Mouse (Mus musculus): Measurements from ENCODE around the gene Apobec3. TPM values are rescaled to one million over a fixed set of nuclear protein-coding genes. Genes with fewer than 3 reads are reported as not detected.

Apobec3 gene
- polyA plus RNA-seq, 1 experiment from 2014 or later = 16.2 TPM

DNA sequence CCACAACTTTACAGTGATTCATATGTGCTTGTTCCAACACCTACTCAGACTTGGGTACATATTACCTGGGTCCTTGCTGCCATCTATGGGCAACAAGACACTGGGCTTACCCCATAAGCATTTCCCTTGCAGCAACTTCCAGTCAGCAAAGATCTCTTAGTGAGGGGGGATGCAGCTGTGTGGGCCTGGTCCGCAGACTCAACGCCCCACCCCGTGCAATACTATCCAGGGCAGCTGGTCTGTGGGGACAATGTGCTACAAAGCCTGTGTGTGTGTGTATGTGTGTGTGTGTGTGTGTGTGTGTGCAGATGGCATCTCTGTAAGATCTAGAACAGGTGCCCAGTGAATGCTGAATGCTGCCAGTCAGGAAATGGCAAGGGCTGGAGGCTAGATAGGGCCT is 22.9 kb downstream of the Apobec3 start:
- 77% methylated on average over 3 of the region's 3 CpGs for WGBS
- Histone ChIP-seq H3K27me3 (replicated peaks; ENCODE audit: control insufficient read depth, insufficient read depth, low read length) (no peaks in the 10 kb centered on the region), H3K4me2 (ENCODE audit: low read depth, low read length) (no peak overlapping the region), H3K36me3 (ENCODE audit: control insufficient read depth, insufficient read depth, low read length) (no peaks in the 10 kb centered on the region), H3K27ac (ENCODE audit: low read length) (no peak overlapping the region), H3K4me1 (ENCODE audit: control insufficient read depth, insufficient read depth, low read length) (no peaks in the 10 kb centered on the region), H3K4me3 (ENCODE audit: low read length) (no peak overlapping the region), H3K9me3 (ENCODE audit: control insufficient read depth, low read length) (no peaks in the 10 kb centered on the region), H3K9ac (ENCODE audit: low read depth, low read length) (no peak overlapping the region)
- ATAC-seq = no peak

DNA sequence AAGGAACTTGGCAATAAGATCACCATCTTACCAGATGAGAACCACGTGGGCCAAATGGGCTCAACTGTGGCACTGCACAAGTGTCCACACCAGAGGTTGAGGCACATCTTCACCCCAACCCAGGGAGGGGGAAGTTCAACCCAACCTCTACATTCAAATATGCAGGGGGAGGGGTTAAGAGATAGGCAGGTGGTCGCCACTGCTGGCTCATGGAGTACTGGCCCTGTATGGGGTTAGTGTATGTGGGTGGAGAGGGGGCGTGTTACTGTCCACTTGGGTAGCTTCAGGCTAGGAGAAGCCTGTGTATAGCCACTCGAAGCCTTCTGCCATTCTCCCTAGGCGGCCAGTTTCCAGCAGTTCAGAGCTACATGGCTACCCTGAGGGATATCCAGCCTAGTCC is 24.7 kb downstream of the Apobec3 start:
- H3K4me2 ChIP-seq (ENCODE audit: low read depth, low read length) = no peak overlapping the region
- no peaks in the 10 kb centered on the region for H3K4me1 ChIP-seq (ENCODE audit: control insufficient read depth, insufficient read depth, low read length)
- whole genome bisulfite sequencing = 72% methylated on average over 5 of the region's 5 CpGs
- ATAC-seq = no peak
- no peaks in the 10 kb centered on the region for H3K36me3 ChIP-seq (ENCODE audit: control insufficient read depth, insufficient read depth, low read length)
- no peak overlapping the region for H3K9ac ChIP-seq (ENCODE audit: low read depth, low read length)
- H3K4me3 ChIP-seq (ENCODE audit: low read length) = no peak overlapping the region
- H3K27me3 ChIP-seq (replicated peaks; ENCODE audit: control insufficient read depth, insufficient read depth, low read length) = no peaks in the 10 kb centered on the region
- H3K9me3 ChIP-seq (ENCODE audit: control insufficient read depth, low read length) = no peaks in the 10 kb centered on the region
- H3K27ac ChIP-seq (ENCODE audit: low read length) = no peak overlapping the region

DNA sequence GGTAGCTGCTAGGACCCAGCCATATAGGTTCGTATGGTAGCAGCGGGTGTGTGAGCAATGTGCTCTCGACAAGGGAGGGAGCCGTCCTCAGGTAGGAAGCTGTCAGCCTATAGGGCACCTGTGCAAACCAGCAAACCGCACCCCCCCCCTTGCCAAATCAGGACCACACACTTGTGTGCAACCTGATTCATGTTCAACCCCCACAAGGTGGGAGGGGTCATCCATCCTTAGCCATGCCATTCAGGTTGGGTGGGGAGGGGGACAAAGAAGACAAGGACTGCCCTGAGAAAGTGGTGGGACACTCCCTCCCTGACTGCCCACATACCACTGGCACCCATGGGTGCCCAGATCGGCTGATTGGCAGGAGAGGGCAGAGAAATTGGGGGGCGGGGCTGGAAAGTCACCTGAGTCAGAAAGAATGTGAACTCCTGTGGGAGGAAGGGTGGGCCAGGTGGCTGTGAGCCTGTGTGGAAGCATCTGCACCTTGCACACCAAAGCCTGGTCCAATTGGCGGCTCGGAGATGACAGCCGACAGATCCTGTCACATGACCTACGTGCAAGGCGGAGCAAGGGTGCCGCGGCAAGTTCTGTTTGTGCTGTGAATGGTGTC is 25.8 kb downstream of the Apobec3 start:
- no peak overlapping the region for H3K4me3 ChIP-seq (ENCODE audit: low read length)
- H3K4me2 ChIP-seq (ENCODE audit: low read depth, low read length) = no peak overlapping the region
- H3K9me3 ChIP-seq (ENCODE audit: control insufficient read depth, low read length) = no peaks in the 10 kb centered on the region; the same call in 1 of the 2 replicates
- ATAC-seq = no peak
- no peaks in the 10 kb centered on the region for H3K27me3 ChIP-seq (replicated peaks; ENCODE audit: control insufficient read depth, insufficient read depth, low read length)
- no peak overlapping the region for H3K9ac ChIP-seq (ENCODE audit: low read depth, low read length)
- H3K36me3 ChIP-seq (ENCODE audit: control insufficient read depth, insufficient read depth, low read length) = 0 out of 2 replicates have a peak, but pooled peaks cover 3% of the 10 kb centered on the region
- H3K4me1 ChIP-seq (ENCODE audit: control insufficient read depth, insufficient read depth, low read length) = no peaks in the 10 kb centered on the region
- no peak overlapping the region for H3K27ac ChIP-seq (ENCODE audit: low read length)
- 90% methylated on average over 14 of the region's 14 CpGs for WGBS

DNA sequence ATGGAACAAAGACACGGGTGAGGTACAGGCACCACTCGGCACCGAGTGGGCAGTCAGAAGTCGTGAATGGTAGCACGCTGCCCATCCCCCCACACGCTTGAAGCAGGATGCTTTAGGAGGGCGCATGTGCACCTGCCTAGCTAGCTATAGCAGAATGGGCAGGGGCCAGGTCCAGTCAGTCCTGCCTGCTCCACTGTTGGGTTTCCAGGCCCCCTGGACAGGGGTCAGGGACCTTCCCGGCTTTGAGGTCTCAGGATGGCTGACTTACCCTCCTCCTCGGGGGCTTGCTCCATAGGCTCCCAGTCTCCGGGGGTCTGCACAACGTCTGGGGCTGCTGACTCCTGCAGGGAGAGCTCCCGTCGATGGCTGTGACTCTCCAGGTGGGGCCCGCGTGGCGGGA is 27.0 kb downstream of the Apobec3 start:
- 82% methylated on average over 16 of the region's 16 CpGs for WGBS

DNA sequence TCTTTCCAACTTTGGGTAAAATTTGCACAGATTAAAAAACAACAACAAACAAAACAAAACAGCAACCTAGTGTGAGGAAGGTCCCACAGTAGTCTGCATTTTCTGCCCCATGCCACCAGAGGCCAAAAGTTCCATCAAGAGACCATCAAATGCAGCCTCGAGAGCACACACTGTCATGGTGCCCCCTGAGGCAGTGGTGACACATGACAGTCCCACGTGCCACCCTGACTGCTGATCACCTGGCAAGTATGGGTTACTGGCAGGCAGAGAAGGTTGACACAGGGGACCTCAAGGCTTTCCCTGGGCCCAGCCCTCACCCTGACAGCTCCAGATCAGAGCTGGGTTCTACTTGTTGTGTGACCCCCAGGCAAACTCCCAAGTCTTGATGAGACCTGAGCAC is 28.3 kb downstream of the Apobec3 start:
- no peak overlapping the region for H3K4me3 ChIP-seq (ENCODE audit: low read length)
- WGBS = 73% methylated on average over 2 of the region's 2 CpGs
- no peak for ATAC-seq

More for the DNA sequence above, 27.0 kb downstream of the Apobec3 start:
- Histone ChIP-seq H3K9ac (ENCODE audit: low read depth, low read length) (no peak overlapping the region), H3K36me3 (ENCODE audit: control insufficient read depth, insufficient read depth, low read length) (0 out of 2 replicates have a peak, but pooled peaks cover 3% of the 10 kb centered on the region), H3K27me3 (replicated peaks; ENCODE audit: control insufficient read depth, insufficient read depth, low read length) (no peaks in the 10 kb centered on the region), H3K4me1 (ENCODE audit: control insufficient read depth, insufficient read depth, low read length) (no peaks in the 10 kb centered on the region), H3K4me3 (ENCODE audit: low read length) (no peak overlapping the region), H3K4me2 (ENCODE audit: low read depth, low read length) (no peak overlapping the region), H3K9me3 (ENCODE audit: control insufficient read depth, low read length) (no peaks in the 10 kb centered on the region; the same call in 1 of the 2 replicates), H3K27ac (ENCODE audit: low read length) (no peak overlapping the region)
- ATAC-seq = no peak

DNA sequence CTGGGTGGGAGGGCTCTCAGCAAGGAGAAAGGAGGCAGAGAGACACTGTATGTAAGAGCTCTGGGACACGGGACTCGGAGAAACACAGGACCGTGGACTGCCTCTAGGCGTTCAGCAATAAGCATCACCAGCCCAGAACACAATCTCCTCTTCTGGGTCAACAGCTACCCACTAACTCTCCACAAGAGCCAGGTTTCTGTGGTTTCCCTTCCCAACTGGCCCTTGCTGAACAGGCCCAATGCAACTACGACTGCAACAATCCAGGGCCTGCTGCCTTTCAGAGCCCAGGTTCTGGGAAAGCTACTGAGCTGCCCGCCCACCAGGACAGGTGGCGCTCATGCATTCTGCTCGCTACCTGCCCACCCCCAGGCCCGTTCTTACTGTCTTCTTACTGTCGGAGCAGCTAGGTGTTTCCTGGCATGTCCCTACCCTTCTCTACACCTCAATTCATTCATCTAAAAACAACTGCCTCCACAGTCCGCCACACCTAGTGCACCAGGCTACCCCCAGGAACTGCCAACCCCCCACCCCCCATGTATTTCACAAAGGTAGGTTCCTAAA is 35.5 kb downstream of the Apobec3 start:
- H3K9ac ChIP-seq (ENCODE audit: low read depth, low read length) = peak overlapping the region; percentile 71
- no peak for ATAC-seq
- peak overlapping the region; percentile 77 for H3K4me2 ChIP-seq (ENCODE audit: low read depth, low read length)
- no peak overlapping the region for H3K27ac ChIP-seq (ENCODE audit: low read length)
- H3K4me3 ChIP-seq (ENCODE audit: low read length) = peak overlapping the region; percentile 67; the same call in 1 of the 2 replicates
- WGBS = 78% methylated on average over 11 of the region's 11 CpGs
- H3K4me1 ChIP-seq (ENCODE audit: control insufficient read depth, insufficient read depth, low read length) = peaks cover 12% of the 10 kb centered on the region
- no peaks in the 10 kb centered on the region for H3K27me3 ChIP-seq (replicated peaks; ENCODE audit: control insufficient read depth, insufficient read depth, low read length)
- no peaks in the 10 kb centered on the region; the same call in 1 of the 2 replicates for H3K9me3 ChIP-seq (ENCODE audit: control insufficient read depth, low read length)
- 0 out of 2 replicates have a peak, but pooled peaks cover 2% of the 10 kb centered on the region for H3K36me3 ChIP-seq (ENCODE audit: control insufficient read depth, insufficient read depth, low read length)

More for the DNA sequence above, 28.3 kb downstream of the Apobec3 start:
- H3K36me3 ChIP-seq (ENCODE audit: control insufficient read depth, insufficient read depth, low read length) = 0 out of 2 replicates have a peak, but pooled peaks cover 3% of the 10 kb centered on the region
- no peak overlapping the region for H3K27ac ChIP-seq (ENCODE audit: low read length)
- H3K4me2 ChIP-seq (ENCODE audit: low read depth, low read length) = no peak overlapping the region
- no peak overlapping the region for H3K9ac ChIP-seq (ENCODE audit: low read depth, low read length)
- H3K9me3 ChIP-seq (ENCODE audit: control insufficient read depth, low read length) = no peaks in the 10 kb centered on the region; the same call in 1 of the 2 replicates
- H3K27me3 ChIP-seq (replicated peaks; ENCODE audit: control insufficient read depth, insufficient read depth, low read length) = no peaks in the 10 kb centered on the region
- no peaks in the 10 kb centered on the region for H3K4me1 ChIP-seq (ENCODE audit: control insufficient read depth, insufficient read depth, low read length)

- Histone ChIP-seq H3K4me1 (ENCODE audit: control insufficient read depth, insufficient read depth, low read length) (peaks cover 12% of the 10 kb centered on the region), H3K9me3 (ENCODE audit: control insufficient read depth, low read length) (no peaks in the 10 kb centered on the region), H3K36me3 (ENCODE audit: control insufficient read depth, insufficient read depth, low read length) (no peaks in the 10 kb centered on the region), H3K4me2 (ENCODE audit: low read depth, low read length) (peak overlapping the region; percentile 77), H3K27ac (ENCODE audit: low read length) (peak overlapping the region; percentile 23; the same call in 1 of the 2 replicates), H3K4me3 (ENCODE audit: low read length) (peak overlapping the region; percentile 67), H3K9ac (ENCODE audit: low read depth, low read length) (peak overlapping the region; percentile 71), H3K27me3 (replicated peaks; ENCODE audit: control insufficient read depth, insufficient read depth, low read length) (peaks cover 5% of the 10 kb centered on the region; the same call in 1 of the 2 replicates)
- ATAC-seq = peak; percentile 82
- WGBS = under 1% methylated on average over 29 of the region's 29 CpGs
Observed at GRCm38 (mm10) chr15:79927637-79928122, 36.2 kb downstream of the Apobec3 start.

GRCm38 (mm10) chr15:79928316-79928715 is 36.9 kb downstream of the Apobec3 start:
- H3K27ac ChIP-seq (ENCODE audit: low read length) = 0 out of 2 replicates have a peak overlapping the region, but pooled peaks have one; percentile 23

GRCm38 (mm10) chr15:79928736-79929135 is 37.3 kb downstream of the Apobec3 start:
- peaks cover 19% of the 10 kb centered on the region for H3K4me1 ChIP-seq (ENCODE audit: control insufficient read depth, insufficient read depth, low read length)
- WGBS = 80% methylated on average over 2 of the region's 2 CpGs
- no peak overlapping the region for H3K9ac ChIP-seq (ENCODE audit: low read depth, low read length)
- no peak for ATAC-seq
- H3K27me3 ChIP-seq (replicated peaks; ENCODE audit: control insufficient read depth, insufficient read depth, low read length) = peaks cover 15% of the 10 kb centered on the region
- H3K4me2 ChIP-seq (ENCODE audit: low read depth, low read length) = no peak overlapping the region
- no peak overlapping the region for H3K4me3 ChIP-seq (ENCODE audit: low read length)
- no peak overlapping the region for H3K27ac ChIP-seq (ENCODE audit: low read length)
- H3K9me3 ChIP-seq (ENCODE audit: control insufficient read depth, low read length) = no peaks in the 10 kb centered on the region
- no peaks in the 10 kb centered on the region for H3K36me3 ChIP-seq (ENCODE audit: control insufficient read depth, insufficient read depth, low read length)

More at GRCm38 (mm10) chr15:79928316-79928715, 36.9 kb downstream of the Apobec3 start:
- Histone ChIP-seq H3K9ac (ENCODE audit: low read depth, low read length) (peak overlapping the region; percentile 71; the same call in 1 of the 2 replicates), H3K36me3 (ENCODE audit: control insufficient read depth, insufficient read depth, low read length) (no peaks in the 10 kb centered on the region), H3K9me3 (ENCODE audit: control insufficient read depth, low read length) (no peaks in the 10 kb centered on the region), H3K4me2 (ENCODE audit: low read depth, low read length) (peak overlapping the region; percentile 77; the same call in 1 of the 2 replicates), H3K4me3 (ENCODE audit: low read length) (no peak overlapping the region; the same call in 1 of the 2 replicates), H3K27me3 (replicated peaks; ENCODE audit: control insufficient read depth, insufficient read depth, low read length) (peaks cover 10% of the 10 kb centered on the region), H3K4me1 (ENCODE audit: control insufficient read depth, insufficient read depth, low read length) (peaks cover 16% of the 10 kb centered on the region)
- WGBS = 74% methylated on average over 3 of the region's 3 CpGs
- ATAC-seq = no peak

Data from intestine, embryonic 16.5 days (tissue).